Mouse (Mus musculus): ENCODE measurements around the gene F12. TPM values are rescaled to one million over a fixed set of nuclear protein-coding genes. Genes with fewer than 3 reads are reported as not detected.

F12 gene
- total RNA-seq, 2 experiments from 2014 or later = not detected

- ATAC-seq (replicated peaks; ENCODE audit: low FRiP score, poor library complexity, severe bottlenecking) = no peak
These were observed 7.5 kb downstream of the F12 start for GRCm38 (mm10) chr13:55419142-55419541.

- ATAC-seq (replicated peaks; ENCODE audit: low FRiP score, poor library complexity, severe bottlenecking) = peak; percentile 83
These were observed 8.6 kb downstream of the F12 start for GRCm38 (mm10) chr13:55418004-55418403.

- ATAC-seq (replicated peaks; ENCODE audit: low FRiP score, poor library complexity, severe bottlenecking) = no peak
These were observed 11.7 kb downstream of the F12 start, which contains the start of gene Pfn3 for GRCm38 (mm10) chr13:55414743-55415380. TSS of gene Pfn3 (minus strand) at chr13:55415232.

GRCm38 (mm10) chr13:55413333-55413732 is 13.3 kb downstream of the F12 start:
- no peak for ATAC-seq (replicated peaks; ENCODE audit: low FRiP score, poor library complexity, severe bottlenecking)

GRCm38 (mm10) chr13:55412643-55413307 is 13.8 kb downstream of the F12 start:
- ATAC-seq (replicated peaks; ENCODE audit: low FRiP score, poor library complexity, severe bottlenecking) = no peak

GRCm38 (mm10) chr13:55411826-55412225 is 14.8 kb downstream of the F12 start:
- no peak for ATAC-seq (replicated peaks; ENCODE audit: low FRiP score, poor library complexity, severe bottlenecking)

GRCm38 (mm10) chr13:55408546-55409120 is 18.0 kb downstream of the F12 start:
- no peak for ATAC-seq (replicated peaks; ENCODE audit: low FRiP score, poor library complexity, severe bottlenecking)

GRCm38 (mm10) chr13:55407341-55407740 is 19.3 kb downstream of the F12 start:
- ATAC-seq (replicated peaks; ENCODE audit: low FRiP score, poor library complexity, severe bottlenecking) = no peak

GRCm38 (mm10) chr13:55405783-55406390 is 20.7 kb downstream of the F12 start:
- no peak for ATAC-seq (replicated peaks; ENCODE audit: low FRiP score, poor library complexity, severe bottlenecking)

GRCm38 (mm10) chr13:55404853-55405782 is 21.5 kb downstream of the F12 start:
- peak; percentile 76 for ATAC-seq (replicated peaks; ENCODE audit: low FRiP score, poor library complexity, severe bottlenecking)

GRCm38 (mm10) chr13:55403935-55404852 is 22.4 kb downstream of the F12 start:
- ATAC-seq (replicated peaks; ENCODE audit: low FRiP score, poor library complexity, severe bottlenecking) = no peak

- ATAC-seq (replicated peaks; ENCODE audit: low FRiP score, poor library complexity, severe bottlenecking) = no peak
These were observed 23.3 kb downstream of the F12 start for GRCm38 (mm10) chr13:55403266-55403665.

- no peak for ATAC-seq (replicated peaks; ENCODE audit: low FRiP score, poor library complexity, severe bottlenecking)
These were observed 26.6 kb downstream of the F12 start for GRCm38 (mm10) chr13:55400039-55400346.

GRCm38 (mm10) chr13:55399300-55400038 is 27.1 kb downstream of the F12 start:
- no peak for ATAC-seq (replicated peaks; ENCODE audit: low FRiP score, poor library complexity, severe bottlenecking)

- no peak for ATAC-seq (replicated peaks; ENCODE audit: low FRiP score, poor library complexity, severe bottlenecking)
These were observed 28.5 kb downstream of the F12 start, which contains the start of gene Slc34a1 for GRCm38 (mm10) chr13:55398088-55398487. TSS of gene Slc34a1 (plus strand) at chr13:55398187.

- ATAC-seq (replicated peaks; ENCODE audit: low FRiP score, poor library complexity, severe bottlenecking) = 0 out of 2 replicates have a peak, but pooled peaks have one; percentile 52
These were observed 33.7 kb downstream of the F12 start for GRCm38 (mm10) chr13:55392933-55393332.

GRCm38 (mm10) chr13:55391626-55392029 is 35.0 kb downstream of the F12 start:
- ATAC-seq (replicated peaks; ENCODE audit: low FRiP score, poor library complexity, severe bottlenecking) = no peak

- ATAC-seq (replicated peaks; ENCODE audit: low FRiP score, poor library complexity, severe bottlenecking) = no peak
These were observed 35.9 kb downstream of the F12 start for GRCm38 (mm10) chr13:55390644-55391043.

All from erythroblast, adult 5-6 weeks (primary cell).